Mouse (Mus musculus): ENCODE data around the gene Abcf1. TPM values are rescaled to one million over a fixed set of nuclear protein-coding genes. Genes with fewer than 3 reads are reported as not detected.
A peak's percentile ranks its signal among the peaks of the same experiment; 100 is the strongest.

Gene Abcf1
- total and polyA plus RNA-seq, 3 experiments, result 142 to 312 TPM; not detected in 1

- Histone ChIP-seq H3K27me3 (ENCODE audit: control insufficient read depth in 1 of 2, insufficient read depth in 2 of 2, low read length in 2 of 2) (no peaks in the 10 kb centered on the region), H3K4me1 (ENCODE audit: control insufficient read depth in 1 of 2, insufficient read depth in 2 of 2, low read length in 2 of 2) (peaks cover 9 to 43% of the 10 kb centered on the region in 2 experiments), H3K4me3 (ENCODE audit: control insufficient read depth in 1 of 2, insufficient read depth in 1 of 2, low read depth in 2 of 2, low read length in 2 of 2) (peak overlapping the region; percentile 71 to 95), H3K9ac (ENCODE audit: control insufficient read depth, low read depth, low read length, poor library complexity, severe bottlenecking) (peak overlapping the region; percentile 97), H3K36me3 (ENCODE audit: control insufficient read depth in 1 of 2, insufficient read depth in 2 of 2, low read length in 2 of 2) (peaks cover 0 to 45% of the 10 kb centered on the region in 2 experiments; a peak in 2 of 4 replicates), H3K9me3 (replicated peaks; ENCODE audit: insufficient read depth, low read length) (no peaks in the 10 kb centered on the region), H3K27ac (ENCODE audit: control insufficient read depth, low read depth, low read length) (peak overlapping the region; percentile 99), H3K79me2 (ENCODE audit: control insufficient read depth, insufficient read depth, low read length, poor library complexity) (peaks cover 47% of the 10 kb centered on the region)
- DNase-seq (ENCODE audit: low read depth, low spot score), result peak; percentile 79
- TF ChIP-seq MAX (IDR thresholded peaks at IDR 0.05; ENCODE audit: low read length), result no peak
- peak; percentile 10; the same call in 1 of the 2 replicates for TF ChIP-seq TBP (IDR thresholded peaks at IDR 0.05; ENCODE audit: low read depth, low read length)
- TF ChIP-seq POLR2A (IDR thresholded peaks at IDR 0.05; ENCODE audit: control insufficient read depth in 1 of 2, insufficient read depth in 1 of 2, low read depth in 1 of 2, low read length in 2 of 2, poor library complexity in 1 of 2), result peak; percentile 44 to 53; a peak in 2 of 4 replicates
These were observed 51.1 kb downstream of the Abcf1 start for GRCm38 (mm10) chr17:35918276-35919059.

- H3K36me3 ChIP-seq (ENCODE audit: control insufficient read depth in 1 of 2, insufficient read depth in 2 of 2, low read length in 2 of 2), result peaks cover 0 to 39% of the 10 kb centered on the region in 2 experiments
These were observed 51.9 kb downstream of the Abcf1 start for GRCm38 (mm10) chr17:35917463-35918251.

GRCm38 (mm10) chr17:35917143-35917462 lies 52.5 kb downstream of the Abcf1 start:
- H3K4me3 ChIP-seq (ENCODE audit: control insufficient read depth in 1 of 2, insufficient read depth in 1 of 2, low read depth in 2 of 2, low read length in 2 of 2), result peak overlapping the region; percentile 71 to 95
- H3K79me2 ChIP-seq (ENCODE audit: control insufficient read depth, insufficient read depth, low read length, poor library complexity), result peaks cover 56% of the 10 kb centered on the region
- TF ChIP-seq POLR2A (IDR thresholded peaks at IDR 0.05; ENCODE audit: control insufficient read depth in 1 of 2, insufficient read depth in 1 of 2, low read depth in 1 of 2, low read length in 2 of 2, poor library complexity in 1 of 2), result peak; percentile 26 to 30; a peak in 2 of 4 replicates
- TF ChIP-seq HCFC1 (IDR thresholded peaks at IDR 0.05; ENCODE audit: low read depth, low read length), result no peak
- peak; percentile 27; the same call in 1 of the 2 replicates for TF ChIP-seq TAL1 (IDR thresholded peaks at IDR 0.05; ENCODE audit: low read length)
- no peaks in the 10 kb centered on the region for H3K9me3 ChIP-seq (replicated peaks; ENCODE audit: insufficient read depth, low read length)
- H3K9ac ChIP-seq (ENCODE audit: control insufficient read depth, low read depth, low read length, poor library complexity, severe bottlenecking), result peak overlapping the region; percentile 97
- H3K4me1 ChIP-seq (ENCODE audit: control insufficient read depth in 1 of 2, insufficient read depth in 2 of 2, low read length in 2 of 2), result peaks cover 9 to 33% of the 10 kb centered on the region in 2 experiments
- DNase-seq (ENCODE audit: low read depth, low spot score), result no peak
- peak overlapping the region; percentile 98 for H3K27ac ChIP-seq (ENCODE audit: control insufficient read depth, low read depth, low read length)
- H3K27me3 ChIP-seq (ENCODE audit: control insufficient read depth in 1 of 2, insufficient read depth in 2 of 2, low read length in 2 of 2), result no peaks in the 10 kb centered on the region
- peaks cover 0 to 34% of the 10 kb centered on the region in 2 experiments for H3K36me3 ChIP-seq (ENCODE audit: control insufficient read depth in 1 of 2, insufficient read depth in 2 of 2, low read length in 2 of 2)

More at GRCm38 (mm10) chr17:35917463-35918251, 51.9 kb downstream of the Abcf1 start:
- peak; percentile 79 for DNase-seq (ENCODE audit: low read depth, low spot score)
- peaks cover 53% of the 10 kb centered on the region for H3K79me2 ChIP-seq (ENCODE audit: control insufficient read depth, insufficient read depth, low read length, poor library complexity)
- H3K27ac ChIP-seq (ENCODE audit: control insufficient read depth, low read depth, low read length), result peak overlapping the region; percentile 98
- peak overlapping the region; percentile 97 for H3K9ac ChIP-seq (ENCODE audit: control insufficient read depth, low read depth, low read length, poor library complexity, severe bottlenecking)
- H3K4me3 ChIP-seq (ENCODE audit: control insufficient read depth in 1 of 2, insufficient read depth in 1 of 2, low read depth in 2 of 2, low read length in 2 of 2), result peak overlapping the region; percentile 71 to 95
- peaks cover 9 to 38% of the 10 kb centered on the region in 2 experiments for H3K4me1 ChIP-seq (ENCODE audit: control insufficient read depth in 1 of 2, insufficient read depth in 2 of 2, low read length in 2 of 2)
- H3K27me3 ChIP-seq (ENCODE audit: control insufficient read depth in 1 of 2, insufficient read depth in 2 of 2, low read length in 2 of 2), result no peaks in the 10 kb centered on the region
- TF ChIP-seq POLR2A (IDR thresholded peaks at IDR 0.05; ENCODE audit: control insufficient read depth in 1 of 2, insufficient read depth in 1 of 2, low read depth in 1 of 2, low read length in 2 of 2, poor library complexity in 1 of 2), result peak; percentile 25 to 55; a peak in 1 of 4 replicates
- TF ChIP-seq UBTF (IDR thresholded peaks at IDR 0.05; ENCODE audit: borderline replicate concordance, insufficient read depth, low read depth, low read length), result 0 out of 2 replicates have a peak, but pooled peaks have one; percentile 38
- TF ChIP-seq GATA1 (IDR thresholded peaks at IDR 0.05; ENCODE audit: low read depth, low read length), result no peak
- TF ChIP-seq USF2 (IDR thresholded peaks at IDR 0.05; ENCODE audit: borderline replicate concordance in 1 of 2, insufficient read depth in 1 of 2, low read depth in 1 of 2, low read length in 2 of 2), result no peak
- no peak for TF ChIP-seq JUND (IDR thresholded peaks at IDR 0.05; ENCODE audit: low read depth, low read length)
- peak; percentile 81; the same call in 1 of the 2 replicates for TF ChIP-seq POLR2AphosphoS5 (IDR thresholded peaks at IDR 0.05; ENCODE audit: borderline replicate concordance, low read depth, low read length)
- no peak for TF ChIP-seq USF1 (IDR thresholded peaks at IDR 0.05; ENCODE audit: low read depth, low read length)
- TF ChIP-seq EP300 (IDR thresholded peaks at IDR 0.05; ENCODE audit: low read depth in 1 of 2, low read length in 2 of 2), result no peak
- no peak for TF ChIP-seq TCF12 (IDR thresholded peaks at IDR 0.05; ENCODE audit: low read depth, low read length)
- TF ChIP-seq SIN3A (IDR thresholded peaks at IDR 0.05; ENCODE audit: low read length), result no peak
- TF ChIP-seq GABPA (IDR thresholded peaks at IDR 0.05; ENCODE audit: low read depth, low read length), result no peak
- no peak for TF ChIP-seq ZMIZ1 (IDR thresholded peaks at IDR 0.05; ENCODE audit: low read depth, low read length)
- TF ChIP-seq TAL1 (IDR thresholded peaks at IDR 0.05; ENCODE audit: low read length), result no peak
- TF ChIP-seq CTCF (IDR thresholded peaks at IDR 0.05 in 2 of 3, conservative IDR thresholded peaks at IDR 0.05 in 1 of 3; ENCODE audit: control insufficient read depth in 1 of 3, insufficient read depth in 1 of 3, low read depth in 2 of 3, low read length in 3 of 3, poor library complexity in 1 of 3, severe bottlenecking in 1 of 3), result no peak
- TF ChIP-seq MAX (IDR thresholded peaks at IDR 0.05; ENCODE audit: low read length), result no peak
- no peak for TF ChIP-seq E2F4 (IDR thresholded peaks at IDR 0.05; ENCODE audit: borderline replicate concordance, low read depth, low read length)
- no peak for TF ChIP-seq CHD2 (IDR thresholded peaks at IDR 0.05; ENCODE audit: low read length)
- no peaks in the 10 kb centered on the region for H3K9me3 ChIP-seq (replicated peaks; ENCODE audit: insufficient read depth, low read length)

All from MEL (cell line).